Mouse (Mus musculus): ENCODE data around the gene Zmiz1. TPM values are rescaled to one million over a fixed set of nuclear protein-coding genes. Genes with fewer than 3 reads are reported as not detected.

The Zmiz1 gene
- polyA plus RNA-seq, 1 experiment from 2014 or later, result 21.2 TPM

GRCm38 (mm10) chr14:25502355-25502754, 43.4 kb downstream of the Zmiz1 start:
- 84% methylated on average over 3 of the region's 3 CpGs for WGBS
- Histone ChIP-seq H3K27ac (ENCODE audit: low read length) (no peak overlapping the region), H3K4me2 (ENCODE audit: low read depth, low read length) (no peak overlapping the region), H3K9ac (ENCODE audit: low read depth, low read length) (no peak overlapping the region), H3K27me3 (replicated peaks; ENCODE audit: control insufficient read depth, insufficient read depth, low read length) (no peaks in the 10 kb centered on the region), H3K9me3 (ENCODE audit: control insufficient read depth, low read length) (no peaks in the 10 kb centered on the region), H3K4me3 (ENCODE audit: low read length) (no peak overlapping the region), H3K36me3 (ENCODE audit: control insufficient read depth, insufficient read depth, low read length) (peaks cover 2% of the 10 kb centered on the region; the same call in 1 of the 2 replicates), H3K4me1 (ENCODE audit: control insufficient read depth, insufficient read depth, low read length) (peaks cover 59% of the 10 kb centered on the region)
- no peak for ATAC-seq

GRCm38 (mm10) chr14:25504241-25504640, 45.3 kb downstream of the Zmiz1 start:
- H3K27me3 ChIP-seq (replicated peaks; ENCODE audit: control insufficient read depth, insufficient read depth, low read length), result no peaks in the 10 kb centered on the region
- H3K9ac ChIP-seq (ENCODE audit: low read depth, low read length), result peak overlapping the region; percentile 8; the same call in 1 of the 2 replicates
- 76% methylated on average over 3 of the region's 3 CpGs for WGBS
- H3K36me3 ChIP-seq (ENCODE audit: control insufficient read depth, insufficient read depth, low read length), result peaks cover 2% of the 10 kb centered on the region
- no peak overlapping the region for H3K4me2 ChIP-seq (ENCODE audit: low read depth, low read length)
- ATAC-seq, result no peak
- no peak overlapping the region for H3K27ac ChIP-seq (ENCODE audit: low read length)
- H3K9me3 ChIP-seq (ENCODE audit: control insufficient read depth, low read length), result no peaks in the 10 kb centered on the region
- H3K4me1 ChIP-seq (ENCODE audit: control insufficient read depth, insufficient read depth, low read length), result peaks cover 60% of the 10 kb centered on the region
- no peak overlapping the region for H3K4me3 ChIP-seq (ENCODE audit: low read length)

- peaks cover 2% of the 10 kb centered on the region for H3K36me3 ChIP-seq (ENCODE audit: control insufficient read depth, insufficient read depth, low read length)
- peak overlapping the region; percentile 52 for H3K27ac ChIP-seq (ENCODE audit: low read length)
- peak; percentile 22; the same call in 1 of the 2 replicates for ATAC-seq
- no peaks in the 10 kb centered on the region for H3K27me3 ChIP-seq (replicated peaks; ENCODE audit: control insufficient read depth, insufficient read depth, low read length)
- H3K4me2 ChIP-seq (ENCODE audit: low read depth, low read length), result no peak overlapping the region
- H3K4me1 ChIP-seq (ENCODE audit: control insufficient read depth, insufficient read depth, low read length), result peaks cover 61% of the 10 kb centered on the region
- H3K4me3 ChIP-seq (ENCODE audit: low read length), result no peak overlapping the region
- 49% methylated on average over 6 of the region's 6 CpGs for WGBS
- 0 out of 2 replicates have a peak overlapping the region, but pooled peaks have one; percentile 34 for H3K9ac ChIP-seq (ENCODE audit: low read depth, low read length)
- no peaks in the 10 kb centered on the region for H3K9me3 ChIP-seq (ENCODE audit: control insufficient read depth, low read length)
These were observed 46.3 kb downstream of the Zmiz1 start for GRCm38 (mm10) chr14:25505201-25505671.

- Histone ChIP-seq H3K27me3 (replicated peaks; ENCODE audit: control insufficient read depth, insufficient read depth, low read length) (no peaks in the 10 kb centered on the region), H3K9ac (ENCODE audit: low read depth, low read length) (peak overlapping the region; percentile 53), H3K4me2 (ENCODE audit: low read depth, low read length) (peak overlapping the region; percentile 25; the same call in 1 of the 2 replicates), H3K27ac (ENCODE audit: low read length) (peak overlapping the region; percentile 88), H3K9me3 (ENCODE audit: control insufficient read depth, low read length) (no peaks in the 10 kb centered on the region), H3K4me3 (ENCODE audit: low read length) (no peak overlapping the region), H3K36me3 (ENCODE audit: control insufficient read depth, insufficient read depth, low read length) (peaks cover 2% of the 10 kb centered on the region), H3K4me1 (ENCODE audit: control insufficient read depth, insufficient read depth, low read length) (peaks cover 79% of the 10 kb centered on the region)
- peak; percentile 9 for ATAC-seq
- WGBS, result 76% methylated on average over 13 of the region's 13 CpGs
These were observed 49.2 kb downstream of the Zmiz1 start for GRCm38 (mm10) chr14:25508111-25508756.

GRCm38 (mm10) chr14:25508757-25509139, 49.8 kb downstream of the Zmiz1 start:
- Histone ChIP-seq H3K4me1 (ENCODE audit: control insufficient read depth, insufficient read depth, low read length) (peaks cover 83% of the 10 kb centered on the region), H3K9ac (ENCODE audit: low read depth, low read length) (peak overlapping the region; percentile 53; the same call in 1 of the 2 replicates), H3K4me3 (ENCODE audit: low read length) (no peak overlapping the region), H3K36me3 (ENCODE audit: control insufficient read depth, insufficient read depth, low read length) (peaks cover 2% of the 10 kb centered on the region), H3K27me3 (replicated peaks; ENCODE audit: control insufficient read depth, insufficient read depth, low read length) (no peaks in the 10 kb centered on the region), H3K4me2 (ENCODE audit: low read depth, low read length) (peak overlapping the region; percentile 25; the same call in 1 of the 2 replicates), H3K9me3 (ENCODE audit: control insufficient read depth, low read length) (no peaks in the 10 kb centered on the region), H3K27ac (ENCODE audit: low read length) (peak overlapping the region; percentile 88)
- 60% methylated on average over 5 of the region's 5 CpGs for WGBS
- peak; percentile 83 for ATAC-seq

GRCm38 (mm10) chr14:25509450-25510129, 50.6 kb downstream of the Zmiz1 start:
- 91% methylated on average over 20 of the region's 20 CpGs for WGBS

GRCm38 (mm10) chr14:25510362-25510761, 51.4 kb downstream of the Zmiz1 start:
- Histone ChIP-seq H3K36me3 (ENCODE audit: control insufficient read depth, insufficient read depth, low read length) (no peaks in the 10 kb centered on the region; the same call in 1 of the 2 replicates), H3K27me3 (replicated peaks; ENCODE audit: control insufficient read depth, insufficient read depth, low read length) (no peaks in the 10 kb centered on the region), H3K4me1 (ENCODE audit: control insufficient read depth, insufficient read depth, low read length) (peaks cover 85% of the 10 kb centered on the region), H3K27ac (ENCODE audit: low read length) (no peak overlapping the region), H3K9me3 (ENCODE audit: control insufficient read depth, low read length) (no peaks in the 10 kb centered on the region), H3K9ac (ENCODE audit: low read depth, low read length) (no peak overlapping the region), H3K4me2 (ENCODE audit: low read depth, low read length) (no peak overlapping the region), H3K4me3 (ENCODE audit: low read length) (no peak overlapping the region)
- ATAC-seq, result no peak
- 73% methylated on average over 3 of the region's 3 CpGs for WGBS

More at GRCm38 (mm10) chr14:25509450-25510129, 50.6 kb downstream of the Zmiz1 start:
- ATAC-seq, result no peak
- Histone ChIP-seq H3K4me2 (ENCODE audit: low read depth, low read length) (no peak overlapping the region), H3K27ac (ENCODE audit: low read length) (peak overlapping the region; percentile 43; the same call in 1 of the 2 replicates), H3K4me3 (ENCODE audit: low read length) (no peak overlapping the region), H3K9ac (ENCODE audit: low read depth, low read length) (no peak overlapping the region), H3K9me3 (ENCODE audit: control insufficient read depth, low read length) (no peaks in the 10 kb centered on the region), H3K4me1 (ENCODE audit: control insufficient read depth, insufficient read depth, low read length) (peaks cover 85% of the 10 kb centered on the region), H3K36me3 (ENCODE audit: control insufficient read depth, insufficient read depth, low read length) (no peaks in the 10 kb centered on the region; the same call in 1 of the 2 replicates), H3K27me3 (replicated peaks; ENCODE audit: control insufficient read depth, insufficient read depth, low read length) (no peaks in the 10 kb centered on the region)

- H3K9me3 ChIP-seq (ENCODE audit: control insufficient read depth, low read length), result no peaks in the 10 kb centered on the region
- no peaks in the 10 kb centered on the region; the same call in 1 of the 2 replicates for H3K36me3 ChIP-seq (ENCODE audit: control insufficient read depth, insufficient read depth, low read length)
- ATAC-seq, result no peak
- no peak overlapping the region for H3K27ac ChIP-seq (ENCODE audit: low read length)
- H3K4me3 ChIP-seq (ENCODE audit: low read length), result no peak overlapping the region
- H3K9ac ChIP-seq (ENCODE audit: low read depth, low read length), result 0 out of 2 replicates have a peak overlapping the region, but pooled peaks have one; percentile 9
- H3K27me3 ChIP-seq (replicated peaks; ENCODE audit: control insufficient read depth, insufficient read depth, low read length), result no peaks in the 10 kb centered on the region
- 34% methylated on average over 7 of the region's 7 CpGs for WGBS
- H3K4me2 ChIP-seq (ENCODE audit: low read depth, low read length), result no peak overlapping the region
- peaks cover 88% of the 10 kb centered on the region for H3K4me1 ChIP-seq (ENCODE audit: control insufficient read depth, insufficient read depth, low read length)
These were observed 52.0 kb downstream of the Zmiz1 start for GRCm38 (mm10) chr14:25510987-25511386.

GRCm38 (mm10) chr14:25511564-25511963, 52.6 kb downstream of the Zmiz1 start:
- Histone ChIP-seq H3K4me3 (ENCODE audit: low read length) (no peak overlapping the region), H3K27me3 (replicated peaks; ENCODE audit: control insufficient read depth, insufficient read depth, low read length) (no peaks in the 10 kb centered on the region), H3K9me3 (ENCODE audit: control insufficient read depth, low read length) (no peaks in the 10 kb centered on the region), H3K27ac (ENCODE audit: low read length) (peak overlapping the region; percentile 55; the same call in 1 of the 2 replicates), H3K4me1 (ENCODE audit: control insufficient read depth, insufficient read depth, low read length) (peaks cover 93% of the 10 kb centered on the region), H3K9ac (ENCODE audit: low read depth, low read length) (0 out of 2 replicates have a peak overlapping the region, but pooled peaks have one; percentile 22), H3K36me3 (ENCODE audit: control insufficient read depth, insufficient read depth, low read length) (no peaks in the 10 kb centered on the region; the same call in 1 of the 2 replicates), H3K4me2 (ENCODE audit: low read depth, low read length) (no peak overlapping the region)
- 39% methylated on average over 3 of the region's 3 CpGs for WGBS
- ATAC-seq, result no peak
